Mouse (Mus musculus): ENCODE measurements at regions not wholly inside any gene's neighbourhood (a gene's known extent, or its start where the extent isn't known, plus 50 kb on each side); places are given as distances from the start of the nearest gene placed in this dataset.

GRCm38 (mm10) chr15:36717835-36718234 is 289.7 kb downstream of the Zfp706 start:
- no peak for TF ChIP-seq CTCF (IDR thresholded peaks at IDR 0.05; ENCODE audit: borderline replicate concordance, extremely low read depth, insufficient read depth, insufficient read length)
- no peak for TF ChIP-seq POLR2A (IDR thresholded peaks at IDR 0.05; ENCODE audit: borderline replicate concordance, extremely low read depth, insufficient read depth, insufficient read length, poor library complexity, severe bottlenecking)

Measured in brain, embryonic 14.5 days (tissue).